Mouse (Mus musculus): ENCODE data around the gene Gm20821.
"Not testable (repeated sequence)": the region's sequence is repeated elsewhere in the genome, so short reads cannot be mapped to it uniquely, and the experiment has no call there.

Gm20821 gene

GRCm38 (mm10) chrY:9781504-9781903, at the start of gene Gm20821:
Gene Gm20821 (plus strand): TSS chrY:9781804.
- DNase-seq (ENCODE audit: extremely low spot score, low read depth, low spot score): not testable (repeated sequence)
